Mouse (Mus musculus) C2C12 (cell line): Measurements from ENCODE around the gene Hes3. TPM values are rescaled to one million over a fixed set of nuclear protein-coding genes. Genes with fewer than 3 reads are reported as not detected.

Experiments used
- H3K27me3 ChIP-seq: one replicate; pipeline ENCODE4 v1.6.1; 2011; ENCODE audit not compliant: control insufficient read depth, insufficient read depth, insufficient read length
- H3K36me3 ChIP-seq: one replicate; pipeline ENCODE4 v1.6.1; 2011; ENCODE audit not compliant: control insufficient read depth, insufficient read depth
- H3K4me3 ChIP-seq: one replicate; pipeline ENCODE4 v1.5.1; 2011; ENCODE audit warnings: mild to moderate bottlenecking, control low read depth; ENCODE audit not compliant: poor library complexity, insufficient read depth, severe bottlenecking
- H3K79me2 ChIP-seq: one replicate; pipeline ENCODE4 v1.6.1; 2011; ENCODE audit not compliant: control insufficient read depth, insufficient read depth
- H3K79me3 ChIP-seq: one replicate; pipeline ENCODE4 v1.6.1; 2011; ENCODE audit warnings: low read depth, control low read depth
- H3ac ChIP-seq: one replicate; pipeline ENCODE3; 2011; ENCODE audit warnings: low read depth; ENCODE audit not compliant: control insufficient read depth, insufficient read length
- CEBPB ChIP-seq: IDR thresholded peaks from one replicate; pipeline ENCODE4 v1.6.1; 2011; ENCODE audit warnings: low read depth, mild to moderate bottlenecking, control low read depth, moderate library complexity
- CTCF ChIP-seq: IDR thresholded peaks from one replicate; pipeline ENCODE4 v1.5.1; 2011; ENCODE audit not compliant: control insufficient read depth, insufficient read depth, insufficient read length
- FOSL1 ChIP-seq: IDR thresholded peaks from one replicate; pipeline ENCODE4 v1.8.0; 2011; ENCODE audit warnings: mild to moderate bottlenecking, low read length; ENCODE audit not compliant: poor library complexity, insufficient read depth, severe bottlenecking
- MAX ChIP-seq: IDR thresholded peaks from one replicate; pipeline ENCODE4 v1.6.1; 2011; ENCODE audit warnings: mild to moderate bottlenecking, control low read depth
- MYOD1 ChIP-seq: IDR thresholded peaks from one replicate; pipeline ENCODE4 v1.6.1; 2011; ENCODE audit warnings: low read depth; ENCODE audit not compliant: control insufficient read depth, insufficient read length
- MYOG ChIP-seq: IDR thresholded peaks from one replicate; pipeline ENCODE4 v1.6.1; 2011; ENCODE audit not compliant: control insufficient read depth, insufficient read length; ENCODE audit errors: extremely low read depth
- USF1 ChIP-seq: IDR thresholded peaks from one replicate; pipeline ENCODE4 v1.6.1; 2011; ENCODE audit warnings: low read depth, mild to moderate bottlenecking, control low read depth, moderate library complexity
- polyA plus RNA-seq: library from polyadenylated mRNA; unstranded; fragments of >200 nt; fragmentation: generic; extraction: Trizol; gene quantifications from one replicate; pipeline ENCODE4 v1.2.1, GENCODE M21; 2012; ENCODE audit warnings: missing spikeins

Hes3 gene
- polyA plus RNA-seq, 1 experiment, result not detected

DNA sequence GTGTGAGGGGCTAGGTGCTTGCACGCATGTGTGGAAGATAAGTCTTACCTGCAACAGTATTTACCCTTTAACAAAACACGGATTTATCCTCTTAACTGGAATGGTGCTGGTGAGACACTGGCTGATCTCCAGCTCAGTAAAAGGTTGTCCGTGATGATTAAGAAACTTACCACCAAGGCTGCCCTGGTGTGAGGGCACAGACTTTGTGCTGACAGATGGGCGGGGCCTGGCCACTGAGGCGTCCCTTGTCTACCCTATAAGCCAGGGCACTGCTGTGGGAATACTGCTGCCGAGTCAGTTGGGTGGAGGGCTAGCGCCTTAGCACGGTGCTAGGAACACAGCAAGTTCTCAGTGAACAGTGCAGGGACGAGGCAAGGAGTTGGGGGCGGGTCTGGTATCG is 10.6 kb upstream of the Hes3 start:
- Histone ChIP-seq H3K4me3 (no peak overlapping the region), H3K36me3 (peaks cover 50% of the 10 kb centered on the region), H3ac (no peak overlapping the region), H3K27me3 (no peaks in the 10 kb centered on the region), H3K79me3 (peaks cover 13% of the 10 kb centered on the region), H3K79me2 (peaks cover 26% of the 10 kb centered on the region)
- TF ChIP-seq CEBPB, result no peak
- TF ChIP-seq MYOD1, result no peak
- TF ChIP-seq FOSL1, result no peak
- TF ChIP-seq MYOG, result no peak
- TF ChIP-seq CTCF, result no peak
- TF ChIP-seq USF1, result no peak

DNA sequence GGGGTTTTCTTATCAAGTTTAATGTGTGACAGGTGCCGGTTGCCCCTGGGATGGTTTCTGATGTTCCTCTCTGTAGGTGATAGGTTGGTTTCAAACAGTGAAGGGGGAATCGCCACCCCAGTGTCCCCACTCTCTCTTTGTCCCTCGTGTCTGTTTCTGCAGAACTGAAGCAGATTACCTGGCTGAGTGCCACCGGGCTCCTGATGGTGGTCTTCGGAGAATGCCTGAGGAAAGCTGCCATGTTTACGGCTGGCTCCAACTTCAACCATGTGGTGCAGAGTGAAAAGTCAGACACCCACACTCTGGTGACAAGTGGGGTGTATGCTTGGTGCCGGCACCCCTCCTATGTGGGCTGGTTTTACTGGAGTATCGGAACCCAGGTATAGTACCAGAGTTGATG is 8.9 kb upstream of the Hes3 start:
- no peaks in the 10 kb centered on the region for H3K27me3 ChIP-seq
- peaks cover 50% of the 10 kb centered on the region for H3K36me3 ChIP-seq
- peaks cover 13% of the 10 kb centered on the region for H3K79me3 ChIP-seq
- TF ChIP-seq MYOD1, result no peak
- no peak for TF ChIP-seq FOSL1
- TF ChIP-seq USF1, result no peak
- no peak for TF ChIP-seq CTCF
- TF ChIP-seq MAX, result no peak
- TF ChIP-seq CEBPB, result no peak
- TF ChIP-seq MYOG, result no peak
- H3K4me3 ChIP-seq, result no peak overlapping the region
- H3K79me2 ChIP-seq, result peaks cover 26% of the 10 kb centered on the region
- no peak overlapping the region for H3ac ChIP-seq

DNA sequence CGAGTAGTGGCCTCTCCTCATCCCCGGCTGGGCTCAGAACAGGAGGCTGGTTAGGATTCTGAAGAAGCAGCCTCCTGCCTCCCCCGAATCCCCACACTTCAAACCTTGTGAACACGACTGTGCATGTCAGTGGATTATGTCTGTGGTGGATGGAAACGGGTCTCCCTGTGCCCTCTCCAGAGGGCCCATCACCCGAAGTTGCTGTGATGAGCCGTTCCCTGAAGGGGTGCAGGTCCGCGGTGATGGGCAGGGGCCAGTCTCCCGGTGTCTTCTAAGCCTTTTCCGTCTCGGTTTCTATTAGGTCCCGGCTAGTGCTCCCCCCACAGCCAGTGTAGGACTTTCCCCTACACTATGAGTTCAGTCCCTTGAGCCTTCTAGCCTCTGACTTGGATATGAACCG is 7.4 kb upstream of the Hes3 start:
- no peak for TF ChIP-seq CTCF
- no peak for TF ChIP-seq MYOD1
- no peak for TF ChIP-seq MAX
- H3K79me3 ChIP-seq, result peaks cover 13% of the 10 kb centered on the region
- H3K79me2 ChIP-seq, result peaks cover 26% of the 10 kb centered on the region
- no peak overlapping the region for H3ac ChIP-seq
- no peaks in the 10 kb centered on the region for H3K27me3 ChIP-seq
- H3K36me3 ChIP-seq, result peaks cover 42% of the 10 kb centered on the region
- H3K4me3 ChIP-seq, result no peak overlapping the region

GRCm38 (mm10) chr4:152296874-152297861 is 5.7 kb upstream of the Hes3 start, which contains the start of gene Icmt:
Gene Icmt, plus strand, starts transcription at chr4:152297227.
- H3K4me3 ChIP-seq, result peak within 1 kb of the TSS; percentile 80
- peaks cover 14% of the 10 kb centered on the region for H3K27me3 ChIP-seq
- peak within 1 kb of the TSS; percentile 93 for H3ac ChIP-seq
- peaks cover 26% of the 10 kb centered on the region for H3K79me2 ChIP-seq
- peaks cover 13% of the 10 kb centered on the region for H3K79me3 ChIP-seq
- TF ChIP-seq CEBPB (no peak), MAX (no peak), USF1 (no peak), CTCF (no peak), FOSL1 (no peak), MYOD1 (no peak), MYOG (no peak)
- H3K36me3 ChIP-seq, result peaks cover 29% of the 10 kb centered on the region

- H3K4me3 ChIP-seq, result peak overlapping the region; percentile 39
- peak overlapping the region; percentile 69 for H3ac ChIP-seq
- peaks cover 13% of the 10 kb centered on the region for H3K79me3 ChIP-seq
- H3K79me2 ChIP-seq, result peaks cover 26% of the 10 kb centered on the region
- TF ChIP-seq MYOD1 (no peak), FOSL1 (no peak), CTCF (no peak), MAX (no peak), MYOG (no peak), CEBPB (no peak), USF1 (no peak)
- peaks cover 19% of the 10 kb centered on the region for H3K27me3 ChIP-seq
- peaks cover 22% of the 10 kb centered on the region for H3K36me3 ChIP-seq
Measured at GRCm38 (mm10) chr4:152296371-152296770, 4.9 kb upstream of the Hes3 start.

DNA sequence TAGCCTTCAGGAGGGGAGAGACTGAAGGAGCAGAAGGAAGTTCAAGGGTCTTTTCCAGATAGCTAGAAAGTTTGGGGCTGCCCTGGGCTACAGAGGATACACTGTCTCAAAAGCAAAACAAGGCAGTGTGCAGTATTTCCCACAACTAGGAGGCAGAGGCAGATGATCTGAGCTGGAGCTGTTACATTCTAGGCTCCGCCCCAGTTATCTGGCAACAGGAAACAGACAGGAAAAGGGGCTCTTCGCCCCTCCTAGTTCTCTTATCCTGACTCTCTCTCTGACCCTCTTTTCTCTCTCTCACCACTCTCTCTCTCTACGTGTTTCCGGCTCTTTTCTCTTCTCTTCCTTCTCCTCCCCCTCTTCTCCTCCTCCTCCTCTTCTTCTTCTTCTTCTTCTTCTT is 4.5 kb upstream of the Hes3 start:
- peaks cover 13% of the 10 kb centered on the region for H3K79me3 ChIP-seq
- H3K27me3 ChIP-seq, result peaks cover 23% of the 10 kb centered on the region
- peaks cover 18% of the 10 kb centered on the region for H3K36me3 ChIP-seq
- no peak overlapping the region for H3K4me3 ChIP-seq
- no peak for TF ChIP-seq MYOD1
- TF ChIP-seq USF1, result no peak
- TF ChIP-seq MAX, result no peak
- H3ac ChIP-seq, result peak overlapping the region; percentile 16
- H3K79me2 ChIP-seq, result peaks cover 26% of the 10 kb centered on the region
